Mouse (Mus musculus): Measurements from ENCODE around the gene Enkd1.

DNA sequence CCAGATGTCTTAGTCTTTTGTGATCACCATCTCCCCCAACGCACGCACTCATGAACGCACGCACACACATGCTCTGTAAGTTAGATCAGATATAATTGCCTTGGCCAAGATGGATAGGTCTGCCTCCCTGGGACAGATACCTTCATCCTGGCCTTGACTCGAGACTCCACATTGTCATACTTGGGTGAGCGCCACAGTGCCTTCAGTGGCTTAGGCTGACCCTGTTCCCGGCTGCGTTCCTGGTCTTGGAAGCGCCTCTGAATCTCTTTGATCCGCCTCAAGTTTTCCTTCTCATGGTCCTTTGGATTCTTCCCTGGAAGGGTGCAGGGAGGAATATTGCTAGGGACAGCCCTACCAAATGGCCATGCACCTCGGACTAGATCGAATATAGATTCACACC, 1.6 kb downstream of the Enkd1 start:
- TF ChIP-seq MYOG (IDR thresholded peaks at IDR 0.05; ENCODE audit: control insufficient read depth, extremely low read depth, insufficient read length) (no peak), CTCF (IDR thresholded peaks at IDR 0.05; ENCODE audit: control insufficient read depth, insufficient read depth, insufficient read length) (no peak)

Measured in C2C12 (cell line).